Mouse (Mus musculus) embryonic facial prominence, embryonic 10.5 days (tissue): Measurements from ENCODE around the gene Erf. TPM values are rescaled to one million over a fixed set of nuclear protein-coding genes. Genes with fewer than 3 reads are reported as not detected.

ENCODE experiments used
- DNase-seq: peaks from one replicate; pipeline ENCODE4 v3.0.0-alpha.2; 2017; ENCODE audit warnings: low spot score
- H3K27ac ChIP-seq: fragments of 300-500 bp; sonication (generic); replicated peaks from 2 replicates; pipeline ENCODE4 v1.5.1; 2016; ENCODE audit warnings: mild to moderate bottlenecking
- H3K27me3 ChIP-seq: fragments of 300-500 bp; sonication (generic); replicated peaks from 2 replicates; pipeline ENCODE4 v1.6.1; 2016; ENCODE audit warnings: low read depth, mild to moderate bottlenecking; ENCODE audit not compliant: poor library complexity, severe bottlenecking
- H3K36me3 ChIP-seq: fragments of 300-500 bp; sonication (generic); replicated peaks from 2 replicates; pipeline ENCODE4 v1.6.1; 2016; ENCODE audit warnings: mild to moderate bottlenecking, moderate library complexity
- H3K4me1 ChIP-seq: fragments of 300-500 bp; sonication (generic); 2 replicates; pipeline ENCODE4 v1.6.1; 2016
- H3K4me3 ChIP-seq: fragments of 300-500 bp; sonication (generic); 2 replicates; pipeline ENCODE4 v1.5.1; 2016; ENCODE audit warnings: mild to moderate bottlenecking, moderate library complexity
- H3K9me3 ChIP-seq: fragments of 300-500 bp; sonication (generic); 2 replicates; pipeline ENCODE4 v1.6.1; 2016; ENCODE audit warnings: mild to moderate bottlenecking
- WGBS: fragments of 180-500 bp; shearing (Covaris S2); methylation state at CpG from one replicate; pipeline ENCODE4 v1.1.7; 2016; 5-methylcytosine and 5-hydroxymethylcytosine counted together
- polyA plus RNA-seq: library from polyadenylated mRNA; unstranded; fragments of >200 nt; fragmentation: Nextera tagmentation; extraction: Ambion mirVana; gene quantifications from 2 replicates; pipeline ENCODE4 v1.2.1, GENCODE M21; 2016

The Erf gene
- polyA plus RNA-seq, 1 experiment from 2014 or later, result 10.9 TPM

- 4% methylated on average over 31 of the region's 31 CpGs for WGBS
- Histone ChIP-seq H3K27me3 (no peaks in the 10 kb centered on the region), H3K36me3 (peaks cover 33% of the 10 kb centered on the region)
These were observed 30.7 kb downstream of the Erf start for GRCm38 (mm10) chr7:25219756-25220456.

GRCm38 (mm10) chr7:25219416-25219750 is 31.2 kb downstream of the Erf start:
- peaks cover 30% of the 10 kb centered on the region for H3K36me3 ChIP-seq
- H3K9me3 ChIP-seq, result no peaks in the 10 kb centered on the region
- peaks cover 47% of the 10 kb centered on the region for H3K4me1 ChIP-seq
- H3K27me3 ChIP-seq, result no peaks in the 10 kb centered on the region
- peak overlapping the region; percentile 93 for H3K27ac ChIP-seq
- H3K4me3 ChIP-seq, result peak overlapping the region; percentile 67
- DNase-seq, result no peak
- WGBS, result under 1% methylated on average over 16 of the region's 16 CpGs

More at GRCm38 (mm10) chr7:25219756-25220456, 30.7 kb downstream of the Erf start:
- Histone ChIP-seq H3K9me3 (no peaks in the 10 kb centered on the region), H3K27ac (peak overlapping the region; percentile 93), H3K4me1 (peaks cover 47% of the 10 kb centered on the region), H3K4me3 (peak overlapping the region; percentile 67)
- DNase-seq, result peak; percentile 95

- peak; percentile 86 for DNase-seq
- WGBS, result under 1% methylated on average over 53 of the region's 53 CpGs
- peaks cover 47% of the 10 kb centered on the region for H3K4me1 ChIP-seq
These were observed 31.7 kb downstream of the Erf start for GRCm38 (mm10) chr7:25218705-25219415.

DNA sequence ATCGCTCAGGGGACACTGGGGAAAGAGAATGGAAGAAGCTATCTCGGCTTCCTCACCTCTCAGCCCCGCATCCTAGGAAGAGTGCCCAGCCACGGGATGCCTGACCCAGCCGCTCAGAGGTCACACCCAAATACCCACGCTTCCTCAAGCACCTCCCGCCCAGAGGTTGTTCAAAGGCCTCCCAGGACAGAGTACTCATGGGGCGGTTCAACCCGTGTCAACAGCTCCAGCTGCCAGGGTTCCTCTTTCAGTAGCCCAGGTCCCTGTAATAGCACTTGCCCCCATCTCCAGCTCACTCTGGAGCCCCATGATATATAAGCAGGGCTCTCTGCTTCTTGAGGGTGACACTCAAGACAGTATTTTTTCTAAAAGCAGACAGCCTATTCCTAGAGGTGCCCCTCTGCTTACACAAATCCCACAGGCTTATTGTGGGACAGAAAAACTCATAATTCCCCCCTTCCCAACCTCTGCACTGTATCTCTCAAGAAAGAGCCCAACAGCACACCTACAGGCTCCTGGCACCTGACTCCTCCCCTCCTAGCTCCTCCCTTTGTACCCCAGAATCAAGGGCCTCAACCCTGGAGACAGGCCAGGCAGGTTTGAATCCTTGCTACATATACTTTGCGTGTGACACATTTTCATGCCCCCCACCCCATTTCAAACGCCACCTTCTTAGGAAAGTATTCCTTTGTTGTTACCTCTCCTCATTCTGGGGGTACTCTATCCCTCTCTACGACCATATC is 32.7 kb downstream of the Erf start:
- 60% methylated on average over 12 of the region's 12 CpGs for WGBS
- H3K4me3 ChIP-seq, result peak overlapping the region; percentile 67
- H3K27ac ChIP-seq, result no peak overlapping the region
- H3K36me3 ChIP-seq, result peaks cover 23% of the 10 kb centered on the region
- H3K27me3 ChIP-seq, result no peaks in the 10 kb centered on the region
- no peak for DNase-seq
- peaks cover 47% of the 10 kb centered on the region for H3K4me1 ChIP-seq
- no peaks in the 10 kb centered on the region for H3K9me3 ChIP-seq

More at GRCm38 (mm10) chr7:25218705-25219415, 31.7 kb downstream of the Erf start:
- H3K27ac ChIP-seq, result peak overlapping the region; percentile 93
- no peaks in the 10 kb centered on the region for H3K9me3 ChIP-seq
- no peaks in the 10 kb centered on the region for H3K27me3 ChIP-seq
- H3K4me3 ChIP-seq, result peak overlapping the region; percentile 67
- peaks cover 30% of the 10 kb centered on the region for H3K36me3 ChIP-seq

DNA sequence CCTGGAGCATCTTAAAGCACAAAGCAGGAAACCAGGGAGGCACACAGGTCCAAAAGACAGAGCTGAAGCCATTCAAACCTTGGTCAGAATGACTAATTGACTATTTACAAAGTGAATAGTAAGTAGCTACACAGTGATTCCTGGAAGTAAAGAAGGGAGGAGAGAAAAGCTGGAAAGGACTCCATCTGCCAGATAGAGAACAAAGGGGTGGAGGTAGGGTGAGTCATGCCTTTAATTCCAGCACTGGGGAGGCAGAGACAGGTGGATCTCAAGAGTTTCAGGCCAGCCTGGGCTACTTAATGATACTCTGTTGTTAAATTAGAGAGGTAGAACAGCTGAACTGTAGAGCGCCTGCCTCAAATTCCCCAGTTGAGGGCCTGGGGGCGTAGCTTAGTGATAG is 36.4 kb downstream of the Erf start:
- Histone ChIP-seq H3K9me3 (no peaks in the 10 kb centered on the region), H3K27me3 (no peaks in the 10 kb centered on the region), H3K27ac (no peak overlapping the region), H3K36me3 (peaks cover 43% of the 10 kb centered on the region), H3K4me3 (no peak overlapping the region), H3K4me1 (peaks cover 18% of the 10 kb centered on the region)
- DNase-seq, result no peak
- 84% methylated on average over 2 of the region's 2 CpGs for WGBS

GRCm38 (mm10) chr7:25213099-25213498 is 37.5 kb downstream of the Erf start:
- Histone ChIP-seq H3K4me3 (no peak overlapping the region), H3K27ac (no peak overlapping the region), H3K36me3 (peaks cover 54% of the 10 kb centered on the region), H3K4me1 (peaks cover 8% of the 10 kb centered on the region), H3K9me3 (no peaks in the 10 kb centered on the region), H3K27me3 (no peaks in the 10 kb centered on the region)
- WGBS, result 91% methylated on average over 3 of the region's 3 CpGs
- DNase-seq, result no peak

GRCm38 (mm10) chr7:25210482-25210881 is 40.1 kb downstream of the Erf start:
- Histone ChIP-seq H3K27ac (no peak overlapping the region), H3K27me3 (no peaks in the 10 kb centered on the region), H3K9me3 (no peaks in the 10 kb centered on the region), H3K4me3 (no peak overlapping the region), H3K36me3 (peaks cover 68% of the 10 kb centered on the region), H3K4me1 (peaks cover 3% of the 10 kb centered on the region)
- no peak for DNase-seq
- 89% methylated on average over 4 of the region's 4 CpGs for WGBS

GRCm38 (mm10) chr7:25209161-25209622 is 41.4 kb downstream of the Erf start:
- H3K4me3 ChIP-seq, result no peak overlapping the region
- DNase-seq, result no peak
- no peaks in the 10 kb centered on the region for H3K9me3 ChIP-seq
- no peak overlapping the region for H3K27ac ChIP-seq
- H3K27me3 ChIP-seq, result no peaks in the 10 kb centered on the region
- H3K36me3 ChIP-seq, result peaks cover 60% of the 10 kb centered on the region
- 76% methylated on average over 3 of the region's 3 CpGs for WGBS
- peaks cover 8% of the 10 kb centered on the region for H3K4me1 ChIP-seq

DNA sequence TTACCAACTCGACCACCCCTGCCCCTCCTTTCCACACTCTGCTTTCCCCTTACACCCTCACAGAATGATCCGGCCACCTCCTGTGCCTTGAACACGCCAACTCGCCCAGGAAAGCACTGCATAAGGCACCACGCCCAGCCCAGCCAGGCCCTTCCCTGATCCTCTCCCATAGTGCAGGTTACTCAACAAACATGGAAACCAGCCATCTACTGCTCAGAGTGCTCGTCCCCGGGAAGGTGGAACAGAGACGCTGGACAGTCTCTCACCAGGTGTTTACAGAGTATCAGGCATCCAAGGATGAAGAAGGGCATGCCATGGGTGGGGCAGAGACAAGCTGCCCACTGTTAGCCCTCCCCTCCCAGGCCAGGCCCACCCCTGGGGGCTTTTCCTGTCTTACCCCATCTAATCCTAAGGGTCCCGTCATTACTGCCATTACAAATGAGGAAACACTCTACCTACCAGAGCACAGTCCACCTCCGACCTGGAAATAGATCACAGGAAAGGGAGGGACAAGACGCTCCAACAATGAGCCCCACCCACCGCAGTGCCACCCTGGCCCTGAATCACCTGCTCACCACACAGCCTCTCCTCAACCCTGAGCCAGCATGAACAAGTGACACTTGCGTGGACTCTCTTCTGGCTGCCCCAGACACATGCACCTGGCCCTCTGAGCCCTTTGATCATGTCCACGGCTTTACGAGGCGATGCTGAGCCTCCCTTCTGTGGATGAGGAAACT is 44.3 kb downstream of the Erf start:
- no peaks in the 10 kb centered on the region for H3K9me3 ChIP-seq
- H3K36me3 ChIP-seq, result peaks cover 78% of the 10 kb centered on the region
- H3K27ac ChIP-seq, result no peak overlapping the region
- WGBS, result 91% methylated on average over 16 of the region's 16 CpGs
- H3K4me1 ChIP-seq, result peaks cover 8% of the 10 kb centered on the region
- DNase-seq, result no peak
- H3K27me3 ChIP-seq, result no peaks in the 10 kb centered on the region
- H3K4me3 ChIP-seq, result no peak overlapping the region

DNA sequence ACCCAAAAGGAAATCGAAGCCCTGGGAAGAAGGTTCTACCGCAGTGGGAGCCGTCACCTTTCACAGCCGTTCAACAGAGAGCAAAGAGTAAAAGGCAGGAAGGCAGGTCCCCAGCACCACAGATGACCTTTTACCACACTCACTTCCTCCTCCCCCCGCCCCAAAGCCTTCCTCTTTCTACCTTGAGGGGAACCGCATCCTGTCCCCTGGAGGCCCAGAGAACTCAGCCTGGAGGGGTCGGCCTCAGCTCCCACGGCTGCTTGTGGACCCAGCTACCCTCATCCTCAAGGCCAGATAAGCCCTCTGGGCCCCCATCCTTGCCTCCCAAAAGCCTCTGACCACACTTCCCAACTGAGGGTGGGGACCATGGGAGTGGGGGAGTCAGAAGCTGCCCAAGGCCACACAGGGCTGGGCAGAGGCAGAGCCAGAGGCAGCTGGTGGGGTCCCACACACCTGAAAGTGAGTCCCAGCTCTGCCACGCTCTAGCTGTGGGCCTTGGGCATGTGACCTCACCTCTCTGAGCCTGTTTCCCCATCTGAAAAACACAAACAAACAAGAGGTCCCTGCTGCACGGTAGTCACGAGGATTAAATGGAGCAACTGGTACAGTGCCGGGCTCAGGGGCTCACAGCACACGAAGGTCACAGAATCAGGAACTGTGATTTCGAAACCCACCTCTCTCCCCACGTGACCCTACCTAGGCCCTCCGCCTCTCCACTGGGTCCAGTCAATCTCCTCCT is 45.0 kb downstream of the Erf start:
- H3K9me3 ChIP-seq, result no peaks in the 10 kb centered on the region
- peaks cover 8% of the 10 kb centered on the region for H3K4me1 ChIP-seq
- H3K27me3 ChIP-seq, result no peaks in the 10 kb centered on the region
- WGBS, result 77% methylated on average over 16 of the region's 16 CpGs
- no peak for DNase-seq
- peak overlapping the region; percentile 63; the same call in 1 of the 2 replicates for H3K27ac ChIP-seq
- peaks cover 70% of the 10 kb centered on the region for H3K36me3 ChIP-seq
- peak overlapping the region; percentile 14; the same call in 1 of the 2 replicates for H3K4me3 ChIP-seq

DNA sequence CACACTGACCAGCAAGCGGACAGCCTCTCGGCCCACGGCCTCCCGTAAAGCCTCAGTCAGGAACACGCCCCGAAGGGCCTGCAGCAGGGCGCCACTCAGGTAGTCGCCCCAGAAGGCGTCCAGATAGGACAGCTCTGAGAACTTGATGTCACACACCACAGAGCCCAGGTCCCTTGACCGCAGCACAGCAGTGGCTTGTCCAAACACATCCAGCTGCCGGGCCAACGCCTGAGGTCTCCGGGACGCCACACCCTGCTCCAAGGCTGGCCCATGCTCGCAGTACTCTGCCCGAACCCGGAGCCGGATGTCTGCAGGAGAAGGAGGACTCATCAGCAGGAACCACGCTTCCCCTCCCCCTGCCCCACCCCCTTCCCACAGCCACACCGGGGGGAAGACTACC is 46.9 kb downstream of the Erf start:
- no peak overlapping the region for H3K27ac ChIP-seq
- DNase-seq, result no peak
- WGBS, result 86% methylated on average over 20 of the region's 20 CpGs
- H3K27me3 ChIP-seq, result no peaks in the 10 kb centered on the region
- peaks cover 8% of the 10 kb centered on the region for H3K4me1 ChIP-seq
- no peaks in the 10 kb centered on the region for H3K9me3 ChIP-seq
- H3K4me3 ChIP-seq, result no peak overlapping the region
- peaks cover 51% of the 10 kb centered on the region for H3K36me3 ChIP-seq
